Mouse (Mus musculus): ENCODE measurements around the gene Clca3a2. TPM values are rescaled to one million over a fixed set of nuclear protein-coding genes. Genes with fewer than 3 reads are reported as not detected.
"Not testable (repeated sequence)": the region's sequence is repeated elsewhere in the genome, so short reads cannot be mapped to it uniquely, and the experiment has no call there.

Clca3a2 gene
- not detected in 2 replicates for polyA plus RNA-seq (2014; fragmentation: Nextera tagmentation; extraction: Ambion mirVana)

- not testable (repeated sequence) for H3K4me2 ChIP-seq (ENCODE audit: low read length); H3K9ac ChIP-seq (ENCODE audit: low read length); H3K4me1 ChIP-seq (ENCODE audit: control insufficient read depth, insufficient read depth, low read length); ATAC-seq; H3K9me3 ChIP-seq (replicated peaks; ENCODE audit: control insufficient read depth, low read length); H3K4me3 ChIP-seq (ENCODE audit: low read depth, low read length); H3K27ac ChIP-seq (ENCODE audit: low read depth, low read length); H3K36me3 ChIP-seq (ENCODE audit: control insufficient read depth, insufficient read depth, low read length); H3K27me3 ChIP-seq (replicated peaks; ENCODE audit: control insufficient read depth, insufficient read depth, low read length)
- WGBS: 69% methylated on average over 6 of the region's 6 CpGs
- DNase-seq (ENCODE audit: low spot score): peak; percentile 21
Observed at GRCm38 (mm10) chr3:144819219-144819618, at the start of gene Clca3a2. Gene Clca3a2, minus strand, starts transcription at chr3:144819494.

DNA sequence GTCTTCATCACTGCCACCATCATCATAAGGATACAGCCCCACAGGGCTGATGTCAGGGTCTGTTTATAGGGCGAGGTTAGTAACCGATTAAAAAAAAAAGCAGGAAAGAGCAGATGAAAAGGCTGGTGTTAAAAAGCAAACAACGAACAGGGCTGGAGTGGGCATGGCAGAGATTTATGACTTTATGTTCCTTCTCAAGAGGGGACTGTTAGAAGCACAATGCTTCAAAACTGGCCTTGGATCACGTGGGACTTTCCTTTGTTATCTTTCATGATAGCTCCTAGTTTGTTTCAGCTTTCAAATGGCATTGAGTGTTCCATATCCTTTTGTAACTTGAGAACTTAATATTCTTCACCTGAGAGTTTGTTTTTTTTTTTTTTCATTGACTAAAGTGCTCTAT is 30.3 kb upstream of the Clca3a2 start:
- Histone ChIP-seq H3K36me3 (ENCODE audit: control insufficient read depth, insufficient read depth, low read length) (no peaks in the 10 kb centered on the region), H3K9ac (ENCODE audit: low read length) (no peak overlapping the region), H3K27me3 (replicated peaks; ENCODE audit: control insufficient read depth, insufficient read depth, low read length) (no peaks in the 10 kb centered on the region), H3K4me2 (ENCODE audit: low read length) (no peak overlapping the region), H3K9me3 (replicated peaks; ENCODE audit: control insufficient read depth, low read length) (no peaks in the 10 kb centered on the region), H3K4me3 (ENCODE audit: low read depth, low read length) (no peak overlapping the region), H3K4me1 (ENCODE audit: control insufficient read depth, insufficient read depth, low read length) (no peaks in the 10 kb centered on the region), H3K27ac (ENCODE audit: low read depth, low read length) (no peak overlapping the region)
- 81% methylated on average over 4 of the region's 4 CpGs for WGBS
- no peak for DNase-seq (ENCODE audit: low spot score)
- no peak for ATAC-seq

GRCm38 (mm10) chr3:144849014-144849556 is 29.8 kb upstream of the Clca3a2 start, which contains the start of gene Clca3b:
Gene Clca3b, minus strand, starts transcription at chr3:144849357.
- H3K27me3 ChIP-seq (replicated peaks; ENCODE audit: control insufficient read depth, insufficient read depth, low read length); H3K9me3 ChIP-seq (replicated peaks; ENCODE audit: control insufficient read depth, low read length); H3K4me3 ChIP-seq (ENCODE audit: low read depth, low read length); ATAC-seq; H3K9ac ChIP-seq (ENCODE audit: low read length); H3K27ac ChIP-seq (ENCODE audit: low read depth, low read length); H3K4me2 ChIP-seq (ENCODE audit: low read length); H3K36me3 ChIP-seq (ENCODE audit: control insufficient read depth, insufficient read depth, low read length); DNase-seq (ENCODE audit: low spot score); H3K4me1 ChIP-seq (ENCODE audit: control insufficient read depth, insufficient read depth, low read length): not testable (repeated sequence)
- 91% methylated on average over 9 of the region's 9 CpGs for WGBS

DNA sequence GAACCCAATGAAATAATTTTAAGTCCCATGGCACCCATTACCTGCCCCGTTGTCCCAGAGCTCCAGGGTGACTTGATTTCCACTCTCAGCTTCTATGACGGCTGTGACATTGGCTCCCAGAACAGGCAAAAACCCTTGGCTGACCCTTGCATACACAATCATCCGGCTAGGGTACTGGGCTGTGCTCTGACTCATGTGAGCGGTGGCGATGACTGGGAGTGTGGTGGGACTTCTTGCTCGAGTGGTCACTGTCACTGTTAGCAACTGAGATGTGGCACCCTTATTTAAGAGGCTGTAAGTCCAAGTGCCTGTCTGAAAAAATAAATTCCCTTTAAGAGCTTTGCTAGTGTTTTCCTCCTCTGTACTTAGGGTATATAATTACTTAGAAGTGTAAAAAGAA is 8.0 kb upstream of the Clca3a2 start:
- Histone ChIP-seq H3K4me2 (ENCODE audit: low read length) (no peak overlapping the region), H3K4me3 (ENCODE audit: low read depth, low read length) (no peak overlapping the region), H3K4me1 (ENCODE audit: control insufficient read depth, insufficient read depth, low read length) (no peaks in the 10 kb centered on the region), H3K9ac (ENCODE audit: low read length) (no peak overlapping the region), H3K27ac (ENCODE audit: low read depth, low read length) (no peak overlapping the region), H3K27me3 (replicated peaks; ENCODE audit: control insufficient read depth, insufficient read depth, low read length) (no peaks in the 10 kb centered on the region), H3K36me3 (ENCODE audit: control insufficient read depth, insufficient read depth, low read length) (no peaks in the 10 kb centered on the region), H3K9me3 (replicated peaks; ENCODE audit: control insufficient read depth, low read length) (no peaks in the 10 kb centered on the region)
- no peak for ATAC-seq
- 85% methylated on average over 6 of the region's 6 CpGs for WGBS
- DNase-seq (ENCODE audit: low spot score): no peak

DNA sequence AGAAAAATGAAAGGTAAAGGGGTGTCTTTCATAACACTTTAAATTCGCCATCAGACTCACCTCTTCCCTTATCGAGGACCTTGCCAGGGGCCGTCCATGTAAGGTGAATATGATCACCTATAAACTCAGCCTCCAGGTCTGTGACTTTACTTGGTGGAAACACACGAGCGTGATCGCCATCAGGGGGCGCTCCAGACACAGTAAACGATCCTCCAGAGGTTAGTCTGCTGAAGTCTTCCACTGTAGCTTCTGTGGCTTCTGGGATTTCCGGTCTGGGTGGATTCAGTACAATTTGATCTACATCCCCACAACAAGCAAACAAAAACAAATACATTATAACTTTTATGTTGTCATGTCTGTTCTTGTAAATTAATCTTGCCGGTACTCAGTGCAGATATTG is 5.9 kb upstream of the Clca3a2 start:
- no peaks in the 10 kb centered on the region for H3K9me3 ChIP-seq (replicated peaks; ENCODE audit: control insufficient read depth, low read length)
- no peak overlapping the region for H3K27ac ChIP-seq (ENCODE audit: low read depth, low read length)
- H3K4me2 ChIP-seq (ENCODE audit: low read length): no peak overlapping the region
- H3K27me3 ChIP-seq (replicated peaks; ENCODE audit: control insufficient read depth, insufficient read depth, low read length): no peaks in the 10 kb centered on the region
- WGBS: 21% methylated on average over 10 of the region's 10 CpGs
- H3K9ac ChIP-seq (ENCODE audit: low read length): no peak overlapping the region
- DNase-seq (ENCODE audit: low spot score) (peak; percentile 86), ATAC-seq (peak; percentile 86)
- no peaks in the 10 kb centered on the region for H3K36me3 ChIP-seq (ENCODE audit: control insufficient read depth, insufficient read depth, low read length)
- no peak overlapping the region for H3K4me3 ChIP-seq (ENCODE audit: low read depth, low read length)
- no peaks in the 10 kb centered on the region for H3K4me1 ChIP-seq (ENCODE audit: control insufficient read depth, insufficient read depth, low read length)

DNA sequence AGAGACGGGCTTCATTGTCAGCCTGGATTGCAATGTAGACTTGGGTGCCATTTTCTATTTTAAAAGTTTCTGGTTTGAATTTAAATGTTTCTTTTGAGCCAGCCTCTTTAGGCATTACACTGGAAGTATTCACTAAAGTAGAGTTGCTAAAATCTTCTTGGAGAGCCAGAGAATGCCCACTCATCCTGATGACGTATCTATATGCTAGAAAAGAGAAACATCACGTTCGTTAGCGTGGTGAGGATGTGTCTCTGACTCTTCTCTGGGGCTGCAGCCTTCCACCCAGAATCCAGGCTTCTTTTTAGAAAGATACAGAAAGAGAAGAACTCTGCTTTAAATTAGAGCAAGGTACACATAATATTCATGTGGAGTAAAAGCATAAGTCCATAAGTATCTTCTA is 4.0 kb upstream of the Clca3a2 start:
- no peak overlapping the region for H3K27ac ChIP-seq (ENCODE audit: low read depth, low read length)
- H3K4me3 ChIP-seq (ENCODE audit: low read depth, low read length): no peak overlapping the region
- 74% methylated on average over 5 of the region's 5 CpGs for WGBS
- H3K4me2 ChIP-seq (ENCODE audit: low read length): no peak overlapping the region
- ATAC-seq (no peak), DNase-seq (ENCODE audit: low spot score) (no peak)
- no peaks in the 10 kb centered on the region for H3K9me3 ChIP-seq (replicated peaks; ENCODE audit: control insufficient read depth, low read length)
- H3K27me3 ChIP-seq (replicated peaks; ENCODE audit: control insufficient read depth, insufficient read depth, low read length): no peaks in the 10 kb centered on the region
- H3K4me1 ChIP-seq (ENCODE audit: control insufficient read depth, insufficient read depth, low read length): no peaks in the 10 kb centered on the region
- H3K9ac ChIP-seq (ENCODE audit: low read length): no peak overlapping the region
- no peaks in the 10 kb centered on the region for H3K36me3 ChIP-seq (ENCODE audit: control insufficient read depth, insufficient read depth, low read length)

GRCm38 (mm10) chr3:144820632-144821031 is 1.3 kb upstream of the Clca3a2 start:
- ATAC-seq (no peak), DNase-seq (ENCODE audit: low spot score) (no peak)
- 74% methylated on average over 1 of the region's 1 CpGs for WGBS
- no peaks in the 10 kb centered on the region for H3K36me3 ChIP-seq (ENCODE audit: control insufficient read depth, insufficient read depth, low read length)
- H3K27me3 ChIP-seq (replicated peaks; ENCODE audit: control insufficient read depth, insufficient read depth, low read length): no peaks in the 10 kb centered on the region
- H3K9me3 ChIP-seq (replicated peaks; ENCODE audit: control insufficient read depth, low read length): no peaks in the 10 kb centered on the region
- no peak overlapping the region for H3K9ac ChIP-seq (ENCODE audit: low read length)
- no peak overlapping the region for H3K27ac ChIP-seq (ENCODE audit: low read depth, low read length)
- H3K4me2 ChIP-seq (ENCODE audit: low read length): no peak overlapping the region
- H3K4me1 ChIP-seq (ENCODE audit: control insufficient read depth, insufficient read depth, low read length): no peaks in the 10 kb centered on the region
- H3K4me3 ChIP-seq (ENCODE audit: low read depth, low read length): no peak overlapping the region

- not testable (repeated sequence) for H3K4me2 ChIP-seq (ENCODE audit: low read length); H3K27ac ChIP-seq (ENCODE audit: low read depth, low read length); ATAC-seq; H3K4me1 ChIP-seq (ENCODE audit: control insufficient read depth, insufficient read depth, low read length); DNase-seq (ENCODE audit: low spot score); H3K4me3 ChIP-seq (ENCODE audit: low read depth, low read length); H3K36me3 ChIP-seq (ENCODE audit: control insufficient read depth, insufficient read depth, low read length); H3K9me3 ChIP-seq (replicated peaks; ENCODE audit: control insufficient read depth, low read length); H3K9ac ChIP-seq (ENCODE audit: low read length); H3K27me3 ChIP-seq (replicated peaks; ENCODE audit: control insufficient read depth, insufficient read depth, low read length)
- 92% methylated on average over 6 of the region's 6 CpGs for WGBS
Observed at GRCm38 (mm10) chr3:144813336-144813735, 6.0 kb downstream of the Clca3a2 start.

DNA sequence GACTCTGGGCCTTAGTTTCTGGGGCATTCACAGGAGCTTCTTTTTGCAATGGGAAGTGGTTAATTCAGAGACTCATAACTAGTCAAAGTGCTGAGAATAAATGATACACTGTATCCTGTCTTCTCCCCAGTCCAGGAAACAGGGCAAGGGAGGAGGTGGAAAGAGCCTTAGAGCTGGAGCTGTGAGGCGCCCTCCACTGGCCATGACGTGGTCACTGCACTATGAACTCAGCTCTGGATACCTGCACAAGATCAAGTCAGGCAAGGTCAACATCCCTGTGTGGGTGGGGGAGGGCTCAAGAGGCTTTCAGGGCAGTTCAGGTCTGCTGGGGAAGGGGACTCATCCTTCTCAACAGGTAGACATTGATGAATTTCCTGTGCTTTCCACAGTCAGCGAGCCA is 7.5 kb downstream of the Clca3a2 start:
- 40% methylated on average over 3 of the region's 3 CpGs for WGBS
- H3K36me3 ChIP-seq (ENCODE audit: control insufficient read depth, insufficient read depth, low read length): no peaks in the 10 kb centered on the region
- no peak overlapping the region for H3K4me2 ChIP-seq (ENCODE audit: low read length)
- ATAC-seq (no peak), DNase-seq (ENCODE audit: low spot score) (no peak)
- no peak overlapping the region for H3K27ac ChIP-seq (ENCODE audit: low read depth, low read length)
- no peak overlapping the region for H3K9ac ChIP-seq (ENCODE audit: low read length)
- no peaks in the 10 kb centered on the region for H3K9me3 ChIP-seq (replicated peaks; ENCODE audit: control insufficient read depth, low read length)
- H3K27me3 ChIP-seq (replicated peaks; ENCODE audit: control insufficient read depth, insufficient read depth, low read length): no peaks in the 10 kb centered on the region
- H3K4me3 ChIP-seq (ENCODE audit: low read depth, low read length): no peak overlapping the region
- H3K4me1 ChIP-seq (ENCODE audit: control insufficient read depth, insufficient read depth, low read length): no peaks in the 10 kb centered on the region

Measured in forebrain, embryonic 14.5 days (tissue).